Mouse (Mus musculus): ENCODE measurements around the gene Hivep2. TPM values are rescaled to one million over a fixed set of nuclear protein-coding genes. Genes with fewer than 3 reads are reported as not detected.

Gene Hivep2
- total RNA-seq, 2 experiments from 2014 or later: 203 to 210 TPM

DNA sequence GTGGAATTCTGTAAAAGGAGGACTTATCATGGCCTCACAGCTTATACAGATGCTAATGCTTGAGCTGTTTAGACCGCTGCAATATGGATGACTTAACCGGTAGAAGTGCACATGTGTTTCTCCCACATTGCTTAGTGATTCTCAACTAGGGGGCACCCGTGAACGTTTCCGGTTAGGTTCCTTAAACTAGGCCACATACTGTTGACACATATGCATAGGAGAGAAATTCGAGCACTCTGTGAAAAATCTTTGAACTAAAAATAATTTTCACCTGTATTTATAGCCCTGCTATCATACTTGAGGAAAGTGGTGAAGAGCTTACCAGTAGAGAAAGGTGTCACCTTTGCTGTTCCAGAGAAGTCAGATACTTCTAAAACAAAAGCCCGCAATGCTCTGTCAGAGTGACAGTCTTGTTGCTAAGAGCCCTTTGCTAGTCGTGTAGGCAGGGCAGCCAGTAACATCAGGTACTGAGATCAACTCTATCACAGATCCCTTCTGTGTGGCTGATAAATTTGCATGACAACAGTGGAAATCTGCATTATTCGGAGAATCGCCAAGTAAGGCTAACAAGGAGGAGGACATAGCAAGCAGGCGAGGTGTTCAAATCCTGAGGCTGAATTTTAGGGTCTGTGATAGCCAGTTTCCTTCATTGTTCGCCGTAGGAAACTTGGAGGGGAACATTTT, 50.6 kb downstream of the Hivep2 start:
- peak in 1 of 2 experiments; percentile 42 for DNase-seq (ENCODE audit: low spot score in 2 of 2)
- TF ChIP-seq CTCF (conservative IDR thresholded peaks at IDR 0.05): peak; percentile 35
- Histone ChIP-seq H3K27ac (peak overlapping the region; percentile 86), H3K4me3 (no peak overlapping the region)

DNA sequence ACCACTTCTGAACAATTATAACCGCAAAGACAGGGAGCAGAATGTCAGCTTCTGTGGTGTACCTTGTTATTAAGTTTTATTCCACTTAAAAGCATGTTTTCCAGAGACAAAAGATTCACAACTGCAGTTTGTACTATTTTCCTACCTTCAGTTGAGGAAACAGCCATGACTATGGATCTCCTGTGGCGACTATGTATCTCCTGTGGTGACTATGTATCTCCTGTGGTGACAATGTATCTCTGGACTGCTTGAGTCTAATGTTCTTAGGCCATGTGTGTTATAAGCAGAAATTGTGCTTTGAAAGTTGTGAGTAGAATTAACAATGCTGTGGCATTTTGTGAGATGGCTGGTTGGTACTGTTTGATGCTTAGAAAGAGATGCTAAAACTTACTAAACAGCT, 51.5 kb downstream of the Hivep2 start:
- H3K4me3 ChIP-seq: peak overlapping the region; percentile 46; the same call in 1 of the 2 replicates
- no peak for TF ChIP-seq CTCF (conservative IDR thresholded peaks at IDR 0.05)

GRCm38 (mm10) chr10:14017822-14018364, 52.0 kb downstream of the Hivep2 start:
- peak overlapping the region; percentile 86 for H3K27ac ChIP-seq
- DNase-seq (ENCODE audit: low spot score in 2 of 2): no peak

More for the DNA sequence above, 51.5 kb downstream of the Hivep2 start:
- peak overlapping the region; percentile 86 for H3K27ac ChIP-seq
- no peak for DNase-seq (ENCODE audit: low spot score in 2 of 2)

DNA sequence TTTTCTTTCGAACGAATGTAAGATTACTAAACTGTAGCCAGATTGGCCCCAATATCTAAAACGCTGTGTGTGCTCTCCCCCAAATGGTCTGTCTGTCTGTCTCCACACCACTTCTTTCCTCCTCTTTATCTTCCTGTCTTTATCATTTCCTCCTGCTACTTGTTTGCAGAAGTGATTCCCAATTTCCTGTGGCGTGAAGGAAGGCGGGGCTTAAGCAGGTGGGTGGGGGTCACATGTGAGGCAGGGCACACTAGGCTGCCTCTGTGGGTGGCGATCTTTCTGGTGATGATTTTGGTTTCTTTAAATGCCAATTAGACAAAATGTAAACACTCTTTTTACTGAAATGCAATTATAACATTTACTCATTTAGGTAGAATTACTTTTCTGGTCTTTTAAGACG, 52.8 kb downstream of the Hivep2 start:
- H3K27ac ChIP-seq: peak overlapping the region; percentile 86
- H3K4me3 ChIP-seq: peak overlapping the region; percentile 46; the same call in 1 of the 2 replicates
- DNase-seq (ENCODE audit: low spot score in 2 of 2): no peak
- no peak for TF ChIP-seq CTCF (conservative IDR thresholded peaks at IDR 0.05)

More at GRCm38 (mm10) chr10:14017822-14018364, 52.0 kb downstream of the Hivep2 start:
- H3K4me3 ChIP-seq: peak overlapping the region; percentile 46
- TF ChIP-seq CTCF (conservative IDR thresholded peaks at IDR 0.05): no peak

DNA sequence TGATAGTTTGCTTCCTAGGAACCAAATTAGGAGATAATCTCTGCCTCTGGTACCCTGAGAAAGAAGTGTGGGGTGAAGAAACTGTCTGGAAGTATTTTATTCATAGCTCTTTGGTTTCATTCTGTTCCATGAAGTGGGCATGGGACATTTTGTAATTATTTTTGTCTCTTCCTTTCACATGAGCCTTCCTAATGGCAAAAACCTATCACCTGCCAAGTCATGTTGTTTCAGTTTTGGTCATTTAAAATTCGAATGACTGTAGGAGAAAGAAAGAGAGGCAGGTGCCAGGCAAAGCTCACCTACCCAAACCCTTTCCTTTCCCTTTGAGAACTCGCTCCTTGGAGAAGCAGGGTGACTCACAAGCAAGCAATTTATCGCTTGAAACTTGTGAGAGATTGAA, 53.3 kb downstream of the Hivep2 start:
- peak overlapping the region; percentile 86 for H3K27ac ChIP-seq
- no peak overlapping the region for H3K4me3 ChIP-seq
- TF ChIP-seq CTCF (conservative IDR thresholded peaks at IDR 0.05): no peak
- DNase-seq (ENCODE audit: low spot score in 2 of 2): no peak

DNA sequence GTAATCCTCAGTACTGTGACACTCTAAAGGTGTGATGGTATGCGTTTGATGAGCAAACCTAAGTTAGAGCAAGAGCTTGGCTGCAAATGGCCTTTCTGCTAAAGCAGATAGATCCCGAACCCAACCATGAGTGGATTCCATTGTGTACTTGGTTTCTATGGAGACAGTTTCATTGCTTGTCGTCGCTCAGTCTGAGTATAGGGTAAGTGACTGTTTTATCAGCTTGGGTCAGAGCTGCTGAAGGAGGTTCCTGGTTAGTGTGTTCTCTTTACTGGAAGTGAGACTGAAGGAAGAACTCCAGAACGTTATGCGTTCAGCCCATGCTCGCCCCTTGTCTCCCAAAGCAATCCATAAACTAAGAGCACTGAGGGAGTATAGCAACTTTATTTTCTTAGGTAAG, 54.4 kb downstream of the Hivep2 start:
- no peak for DNase-seq (ENCODE audit: low spot score in 2 of 2)
- H3K4me3 ChIP-seq: no peak overlapping the region
- peak overlapping the region; percentile 86 for H3K27ac ChIP-seq
- no peak for TF ChIP-seq CTCF (conservative IDR thresholded peaks at IDR 0.05)

DNA sequence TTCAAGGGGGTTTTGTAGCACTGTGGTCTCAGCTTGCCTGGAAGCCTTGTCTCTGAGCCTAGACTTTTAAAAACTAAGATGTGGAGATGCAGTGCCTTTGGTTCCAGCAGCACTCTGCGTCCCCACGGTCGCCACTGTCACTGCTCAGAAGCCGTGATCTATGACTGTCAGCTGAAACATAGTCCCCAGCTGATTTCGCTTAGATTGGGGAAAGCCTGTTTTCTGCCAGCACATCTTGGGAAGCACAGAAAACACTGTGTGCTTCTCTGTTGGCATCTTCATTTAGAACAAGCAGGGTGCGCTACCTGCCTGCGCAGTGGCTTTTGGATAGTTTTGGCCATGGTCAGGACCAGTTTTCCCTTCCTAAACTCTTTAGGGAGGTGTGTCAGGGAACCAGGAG, 59.1 kb downstream of the Hivep2 start:
- TF ChIP-seq CTCF (conservative IDR thresholded peaks at IDR 0.05): no peak
- no peak for DNase-seq (ENCODE audit: low spot score in 2 of 2)
- peak overlapping the region; percentile 6; the same call in 1 of the 2 replicates for H3K27ac ChIP-seq
- H3K4me3 ChIP-seq: no peak overlapping the region

DNA sequence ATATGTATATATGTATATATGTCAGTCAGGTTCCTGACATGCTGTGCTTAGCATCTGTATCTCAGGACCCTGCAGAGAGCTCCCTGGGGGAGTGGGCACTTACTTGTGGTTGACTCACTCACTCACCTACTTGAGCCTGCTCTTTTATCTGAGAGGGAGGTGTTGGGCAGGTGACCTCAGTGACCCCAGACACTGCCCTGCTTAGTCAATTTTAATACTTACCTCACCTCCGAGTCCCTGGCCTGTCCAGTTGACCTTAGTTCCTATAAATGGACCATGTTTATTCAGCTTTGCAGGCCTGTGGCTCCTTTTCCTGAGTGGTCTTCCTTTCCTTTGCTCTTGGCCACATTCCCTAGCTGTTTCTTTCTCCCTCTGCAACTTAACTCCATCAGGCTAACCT, 61.9 kb downstream of the Hivep2 start:
- no peak for DNase-seq (ENCODE audit: low spot score in 2 of 2)
- Histone ChIP-seq H3K4me3 (no peak overlapping the region), H3K27ac (peak overlapping the region; percentile 57; the same call in 1 of the 2 replicates)
- TF ChIP-seq CTCF (conservative IDR thresholded peaks at IDR 0.05): no peak

DNA sequence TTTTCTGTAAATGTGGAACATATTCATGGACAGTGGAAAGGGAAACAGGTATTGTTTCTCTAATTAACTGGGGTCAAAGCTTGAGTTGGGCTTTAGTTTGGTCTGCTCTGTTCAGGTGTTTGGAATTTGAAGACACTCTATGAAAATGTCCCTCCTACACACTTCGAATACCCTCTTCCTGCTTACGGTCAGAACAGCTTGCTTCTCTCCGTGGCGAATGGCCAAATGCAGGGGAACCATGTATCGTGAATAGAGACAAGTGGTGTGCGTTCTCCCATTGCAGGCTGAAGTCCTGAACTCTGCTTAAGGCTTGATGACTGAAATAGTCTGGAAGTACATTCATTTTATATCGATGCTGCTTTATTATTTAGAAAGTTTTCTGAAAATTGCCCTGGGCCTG, 63.1 kb downstream of the Hivep2 start:
- DNase-seq (ENCODE audit: low spot score in 2 of 2): no peak
- TF ChIP-seq CTCF (conservative IDR thresholded peaks at IDR 0.05): no peak

DNA sequence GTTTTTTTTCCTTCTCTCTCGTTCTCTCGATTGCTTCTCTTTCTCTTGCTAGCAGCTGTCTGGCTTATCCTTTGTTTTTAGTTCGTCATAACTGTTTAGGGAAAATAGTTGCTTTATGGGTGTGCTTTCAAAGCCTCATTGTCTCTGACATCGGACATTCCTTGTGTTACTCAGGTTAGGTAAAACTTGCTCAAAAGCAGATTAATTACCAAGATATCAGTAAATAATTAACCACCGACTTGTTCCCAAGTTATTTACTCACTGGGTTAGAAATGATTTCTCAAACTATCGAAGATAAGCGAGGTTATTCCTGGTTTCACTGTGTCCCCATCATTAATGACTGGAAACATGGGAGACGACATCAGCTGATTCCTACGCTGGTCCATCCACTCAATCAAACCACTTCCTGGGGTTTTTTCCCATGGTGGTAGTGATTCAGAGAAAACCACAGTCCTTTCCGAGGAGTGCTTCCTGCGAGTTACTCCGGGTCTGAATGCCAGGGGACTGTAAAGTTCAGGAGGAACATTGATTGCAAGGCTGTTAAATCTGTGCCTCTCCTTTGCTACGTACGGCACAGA, 64.7 kb downstream of the Hivep2 start:
- H3K4me3 ChIP-seq: no peak overlapping the region
- DNase-seq (ENCODE audit: low spot score in 2 of 2): no peak
- no peak overlapping the region for H3K27ac ChIP-seq
- no peak for TF ChIP-seq CTCF (conservative IDR thresholded peaks at IDR 0.05)

More for the DNA sequence above, 63.1 kb downstream of the Hivep2 start:
- Histone ChIP-seq H3K4me3 (no peak overlapping the region), H3K27ac (peak overlapping the region; percentile 57)

GRCm38 (mm10) chr10:14032532-14032931, 66.7 kb downstream of the Hivep2 start:
- no peak for TF ChIP-seq CTCF (conservative IDR thresholded peaks at IDR 0.05)
- no peak overlapping the region for H3K4me3 ChIP-seq
- H3K27ac ChIP-seq: no peak overlapping the region

GRCm38 (mm10) chr10:14034046-14034445, 68.2 kb downstream of the Hivep2 start:
- TF ChIP-seq CTCF (conservative IDR thresholded peaks at IDR 0.05): no peak
- Histone ChIP-seq H3K27ac (no peak overlapping the region), H3K4me3 (no peak overlapping the region)
- DNase-seq (ENCODE audit: low spot score in 2 of 2): no peak

More at GRCm38 (mm10) chr10:14032532-14032931, 66.7 kb downstream of the Hivep2 start:
- no peak for DNase-seq (ENCODE audit: low spot score in 2 of 2)

- DNase-seq (ENCODE audit: low spot score in 2 of 2): no peak
- Histone ChIP-seq H3K4me3 (no peak overlapping the region), H3K27ac (no peak overlapping the region; the same call in 1 of the 2 replicates)
- TF ChIP-seq CTCF (conservative IDR thresholded peaks at IDR 0.05): no peak
Measured at GRCm38 (mm10) chr10:14034790-14035189, 68.9 kb downstream of the Hivep2 start.

Data from layer of hippocampus, adult 2 months (tissue).